Mouse (Mus musculus) forebrain, embryonic 16.5 days (tissue): Measurements from ENCODE around the gene Mfsd6. TPM values are rescaled to one million over a fixed set of nuclear protein-coding genes. Genes with fewer than 3 reads are reported as not detected.

ENCODE experiments used
- ATAC-seq: fragments of 200-750 bp; cut with Nextera tagmentation; 2 replicates; pipeline ENCODE4 v1.8.0; 2017; ENCODE audit warnings: mild to moderate bottlenecking, moderate library complexity
- H3K27ac ChIP-seq: fragments of 300-500 bp; sonication (generic); 2 replicates; pipeline ENCODE4 v1.5.1; 2014; ENCODE audit warnings: low read length, control low read depth
- H3K27me3 ChIP-seq: fragments of 300-500 bp; sonication (generic); replicated peaks from 2 replicates; pipeline ENCODE4 v1.6.1; 2014; ENCODE audit warnings: low read length; ENCODE audit not compliant: control insufficient read depth, insufficient read depth
- H3K36me3 ChIP-seq: fragments of 300-500 bp; sonication (generic); 2 replicates; pipeline ENCODE4 v1.6.1; 2014; ENCODE audit not compliant: control insufficient read depth, insufficient read depth
- H3K4me1 ChIP-seq: fragments of 300-500 bp; sonication (generic); replicated peaks from 2 replicates; pipeline ENCODE4 v1.6.1; 2014; ENCODE audit warnings: low read length; ENCODE audit not compliant: control insufficient read depth, insufficient read depth
- H3K4me2 ChIP-seq: fragments of 300-500 bp; sonication (generic); 2 replicates; pipeline ENCODE4 v1.6.1; 2014; ENCODE audit warnings: mild to moderate bottlenecking, low read length, control low read depth
- H3K4me3 ChIP-seq: fragments of 300-500 bp; sonication (generic); replicated peaks from 2 replicates; pipeline ENCODE4 v1.5.1; 2014; ENCODE audit warnings: mild to moderate bottlenecking, low read length, control low read depth
- H3K9ac ChIP-seq: fragments of 300-500 bp; sonication (generic); replicated peaks from 2 replicates; pipeline ENCODE4 v1.6.1; 2014; ENCODE audit warnings: low read depth, low read length, control low read depth
- H3K9me3 ChIP-seq: fragments of 300-500 bp; sonication (generic); 2 replicates; pipeline ENCODE4 v1.6.1; 2016; ENCODE audit warnings: low read length; ENCODE audit not compliant: control insufficient read depth
- WGBS: fragments of 180-500 bp; shearing (Covaris S2); extraction: QIAGEN DNeasy Blood & Tissue Kit; methylation state at CpG from one replicate; pipeline ENCODE4 v1.1.7; 2014; 5-methylcytosine and 5-hydroxymethylcytosine counted together
- polyA plus RNA-seq: library from polyadenylated mRNA; unstranded; fragments of >200 nt; fragmentation: Nextera tagmentation; extraction: Ambion mirVana; gene quantifications from 2 replicates; pipeline ENCODE4 v1.2.1, GENCODE M21; 2015

Mfsd6 gene
- polyA plus RNA-seq, 1 experiment from 2014 or later: 8.3 TPM

GRCm38 (mm10) chr1:52635932-52636331, 91.3 kb downstream of the Mfsd6 start:
- Histone ChIP-seq H3K9me3 (no peaks in the 10 kb centered on the region), H3K4me1 (peaks cover 14% of the 10 kb centered on the region), H3K9ac (no peak overlapping the region), H3K27ac (no peak overlapping the region), H3K27me3 (no peaks in the 10 kb centered on the region), H3K4me3 (no peak overlapping the region), H3K36me3 (no peaks in the 10 kb centered on the region), H3K4me2 (no peak overlapping the region)
- no peak for ATAC-seq
- 95% methylated on average over 3 of the region's 3 CpGs for WGBS

GRCm38 (mm10) chr1:52634251-52634650, 93.0 kb downstream of the Mfsd6 start:
- Histone ChIP-seq H3K9ac (no peak overlapping the region), H3K27ac (no peak overlapping the region), H3K4me1 (peaks cover 14% of the 10 kb centered on the region), H3K9me3 (no peaks in the 10 kb centered on the region), H3K27me3 (no peaks in the 10 kb centered on the region), H3K36me3 (no peaks in the 10 kb centered on the region), H3K4me3 (no peak overlapping the region), H3K4me2 (no peak overlapping the region)
- WGBS: 95% methylated on average over 6 of the region's 6 CpGs
- no peak for ATAC-seq

- Histone ChIP-seq H3K9me3 (no peaks in the 10 kb centered on the region), H3K27ac (no peak overlapping the region)
- WGBS: 55% methylated on average over 2 of the region's 2 CpGs
Observed at GRCm38 (mm10) chr1:52631570-52631969, 95.7 kb downstream of the Mfsd6 start.

DNA sequence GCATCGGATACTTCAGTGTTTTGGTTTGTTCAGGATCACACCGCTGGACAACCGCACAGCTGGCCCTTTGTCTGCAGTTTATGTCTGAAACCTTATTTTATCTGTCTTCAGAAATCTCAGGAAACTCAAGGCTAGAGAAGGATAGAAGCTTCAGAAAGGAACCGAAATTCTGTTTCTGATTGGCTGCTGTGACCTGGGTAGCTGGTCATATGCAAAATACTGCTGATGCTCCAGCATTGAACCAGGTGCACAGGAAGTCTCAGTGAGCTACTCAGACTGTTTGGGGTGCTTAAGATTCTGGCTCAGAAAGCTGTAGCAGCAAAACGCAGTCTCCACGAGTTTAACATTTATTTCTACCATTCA, 96.3 kb downstream of the Mfsd6 start:
- Histone ChIP-seq H3K4me1 (peaks cover 14% of the 10 kb centered on the region), H3K27ac (peak overlapping the region; percentile 62), H3K36me3 (no peaks in the 10 kb centered on the region), H3K27me3 (no peaks in the 10 kb centered on the region), H3K4me2 (peak overlapping the region; percentile 71), H3K9ac (peak overlapping the region; percentile 69), H3K9me3 (no peaks in the 10 kb centered on the region), H3K4me3 (peak overlapping the region; percentile 59)
- WGBS: under 1% methylated on average over 6 of the region's 6 CpGs
- peak; percentile 80 for ATAC-seq

More at GRCm38 (mm10) chr1:52631570-52631969, 95.7 kb downstream of the Mfsd6 start:
- H3K36me3 ChIP-seq: no peaks in the 10 kb centered on the region
- no peak for ATAC-seq
- no peaks in the 10 kb centered on the region for H3K27me3 ChIP-seq
- H3K9ac ChIP-seq: peak overlapping the region; percentile 69
- peaks cover 14% of the 10 kb centered on the region for H3K4me1 ChIP-seq
- peak overlapping the region; percentile 59 for H3K4me3 ChIP-seq
- peak overlapping the region; percentile 71 for H3K4me2 ChIP-seq

GRCm38 (mm10) chr1:52630248-52630936, 96.9 kb downstream of the Mfsd6 start, which contains the start of gene Nemp2:
TSS of gene Nemp2 (plus strand) at chr1:52630703.
- no peaks in the 10 kb centered on the region for H3K9me3 ChIP-seq
- no peaks in the 10 kb centered on the region for H3K36me3 ChIP-seq
- H3K27me3 ChIP-seq: no peaks in the 10 kb centered on the region
- H3K4me3 ChIP-seq: peak within 1 kb of the TSS; percentile 59
- peak; percentile 94 for ATAC-seq
- H3K4me1 ChIP-seq: peaks cover 14% of the 10 kb centered on the region
- H3K27ac ChIP-seq: peak within 1 kb of the TSS; percentile 62
- H3K4me2 ChIP-seq: peak within 1 kb of the TSS; percentile 71
- WGBS: under 1% methylated on average over 42 of the region's 44 CpGs
- H3K9ac ChIP-seq: peak within 1 kb of the TSS; percentile 69

DNA sequence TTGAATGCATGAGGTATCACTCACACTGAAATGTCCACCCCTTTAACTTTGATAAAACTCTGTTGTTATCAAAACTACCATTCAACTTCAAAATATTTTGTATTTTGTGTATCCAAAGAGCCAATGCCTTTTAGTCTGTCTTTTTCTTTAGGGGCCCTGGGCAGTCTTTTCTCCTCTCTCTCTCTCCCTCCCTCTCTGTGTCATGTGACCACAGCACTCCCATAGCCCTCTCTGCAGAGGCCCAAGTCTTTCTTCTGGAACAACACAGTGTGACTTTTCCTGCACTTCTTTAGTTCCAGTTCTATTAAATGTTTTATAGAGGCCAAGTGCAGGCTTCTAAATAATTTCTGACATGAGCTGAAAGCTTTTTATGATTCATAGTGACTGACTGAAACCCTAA, 106.8 kb downstream of the Mfsd6 start:
- Histone ChIP-seq H3K4me3 (no peak overlapping the region), H3K4me2 (no peak overlapping the region), H3K27ac (no peak overlapping the region), H3K4me1 (no peaks in the 10 kb centered on the region), H3K36me3 (no peaks in the 10 kb centered on the region), H3K9ac (no peak overlapping the region), H3K27me3 (no peaks in the 10 kb centered on the region), H3K9me3 (no peaks in the 10 kb centered on the region)
- ATAC-seq: no peak

DNA sequence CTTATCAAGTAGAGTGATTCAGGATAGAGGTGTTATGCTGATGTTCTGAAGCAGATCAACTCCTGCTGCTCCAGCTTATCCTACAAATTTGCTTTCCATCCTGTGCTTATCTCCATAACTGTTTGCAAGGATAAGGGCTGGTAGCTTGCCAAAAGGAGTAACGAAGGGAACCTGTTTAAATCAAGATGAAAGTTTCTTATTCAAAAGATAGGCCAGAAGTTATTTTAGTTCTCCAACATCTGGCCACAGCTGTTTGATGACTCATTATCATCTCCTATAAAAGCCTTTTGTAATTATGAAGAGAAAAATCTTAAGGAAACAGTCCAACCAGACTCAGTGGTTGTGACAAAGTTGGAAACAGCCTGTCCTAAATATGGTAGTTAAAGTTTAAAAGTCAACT, 109.0 kb downstream of the Mfsd6 start:
- no peaks in the 10 kb centered on the region for H3K36me3 ChIP-seq
- no peaks in the 10 kb centered on the region for H3K9me3 ChIP-seq
- 60% methylated on average over 1 of the region's 1 CpGs for WGBS
- no peak for ATAC-seq
- no peaks in the 10 kb centered on the region for H3K27me3 ChIP-seq
- no peak overlapping the region for H3K4me2 ChIP-seq
- H3K4me3 ChIP-seq: no peak overlapping the region
- H3K9ac ChIP-seq: no peak overlapping the region
- H3K27ac ChIP-seq: no peak overlapping the region
- H3K4me1 ChIP-seq: no peaks in the 10 kb centered on the region

DNA sequence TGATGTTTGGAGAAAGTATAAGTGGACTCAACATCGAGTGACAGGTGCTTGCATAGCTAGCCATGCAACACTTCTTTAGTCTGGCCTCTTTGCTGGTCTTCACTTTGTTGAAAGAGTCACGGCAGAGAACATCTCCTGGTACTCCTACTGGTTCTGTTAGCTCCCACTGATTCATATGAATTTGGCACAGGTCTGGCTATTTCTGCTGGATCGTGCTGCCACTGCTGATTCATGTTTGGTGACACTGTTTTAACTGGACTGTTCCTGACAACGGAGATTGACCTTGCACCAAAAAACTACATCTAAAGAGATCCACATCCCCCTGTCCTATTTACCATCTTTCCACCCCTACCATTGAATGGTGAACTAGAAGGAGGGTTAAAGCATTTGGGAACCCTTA, 118.8 kb downstream of the Mfsd6 start:
- ATAC-seq: no peak
- no peak overlapping the region for H3K4me3 ChIP-seq
- WGBS: 92% methylated on average over 4 of the region's 4 CpGs
- no peaks in the 10 kb centered on the region for H3K27me3 ChIP-seq
- no peak overlapping the region for H3K27ac ChIP-seq
- no peaks in the 10 kb centered on the region for H3K4me1 ChIP-seq
- H3K9ac ChIP-seq: no peak overlapping the region
- no peaks in the 10 kb centered on the region for H3K36me3 ChIP-seq
- H3K9me3 ChIP-seq: no peaks in the 10 kb centered on the region
- no peak overlapping the region for H3K4me2 ChIP-seq

GRCm38 (mm10) chr1:52607700-52608099, 119.6 kb downstream of the Mfsd6 start:
- H3K4me2 ChIP-seq: no peak overlapping the region
- 94% methylated on average over 1 of the region's 1 CpGs for WGBS
- H3K27ac ChIP-seq: no peak overlapping the region
- no peaks in the 10 kb centered on the region for H3K9me3 ChIP-seq
- no peaks in the 10 kb centered on the region for H3K27me3 ChIP-seq
- H3K9ac ChIP-seq: no peak overlapping the region
- H3K4me1 ChIP-seq: no peaks in the 10 kb centered on the region
- ATAC-seq: no peak
- no peaks in the 10 kb centered on the region for H3K36me3 ChIP-seq
- H3K4me3 ChIP-seq: no peak overlapping the region
